Mouse (Mus musculus): ENCODE results near the gene Mapk9.

- TF ChIP-seq CTCF (IDR thresholded peaks at IDR 0.05; ENCODE audit: low read depth), result no peak
- no peak for TF ChIP-seq EP300 (IDR thresholded peaks at IDR 0.05; ENCODE audit: low read depth)
These were observed 2.2 kb upstream of the Mapk9 start for GRCm38 (mm10) chr11:49844311-49844710.

All from liver, embryonic 14.5 days (tissue).